Mouse (Mus musculus): ENCODE data around the gene Lipe.

DNA sequence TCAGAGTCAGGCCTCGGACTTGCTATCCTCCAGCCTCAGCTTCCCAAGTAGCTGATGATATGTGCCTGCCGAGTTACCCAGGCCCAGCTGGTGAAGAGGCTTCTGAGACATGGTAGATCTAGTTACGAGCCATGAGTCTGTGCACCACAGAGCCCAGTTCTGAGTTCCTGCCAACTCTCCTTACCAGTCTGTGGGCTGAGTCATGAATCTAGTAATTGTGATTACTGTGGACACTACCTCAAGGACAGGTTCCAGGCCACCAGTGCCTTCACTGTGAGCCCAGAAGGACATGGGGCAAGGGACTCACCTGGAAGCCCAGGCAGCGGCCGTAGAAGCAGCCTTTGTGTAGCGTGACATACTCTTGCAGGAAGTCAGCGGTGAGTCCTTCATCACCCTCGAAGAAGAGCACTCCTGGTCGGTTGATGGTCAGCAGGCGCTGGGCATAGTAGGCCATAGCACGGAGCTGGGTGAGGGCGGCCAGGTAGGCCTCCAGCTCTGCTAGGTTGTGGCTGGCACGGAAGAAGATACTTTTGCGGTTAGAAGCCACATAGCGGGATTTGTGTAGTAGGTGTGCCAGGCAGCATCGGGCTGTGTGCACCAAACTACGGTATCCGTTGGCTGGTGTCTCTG lies 10.6 kb downstream of the Lipe start:
- TF ChIP-seq CTCF (conservative IDR thresholded peaks at IDR 0.05; ENCODE audit: low read length) (no peak), POU5F1 (IDR thresholded peaks at IDR 0.05; ENCODE audit: borderline replicate concordance, low read length) (no peak), NANOG (IDR thresholded peaks at IDR 0.05; ENCODE audit: borderline replicate concordance, low read length) (no peak)

Measured in E14TG2a.4 (cell line).